Mouse (Mus musculus): Measurements from ENCODE around the gene Gm20388. TPM values are rescaled to one million over a fixed set of nuclear protein-coding genes. Genes with fewer than 3 reads are reported as not detected.

Gene Gm20388
- polyA plus RNA-seq, 1 experiment from 2014 or later: not detected

DNA sequence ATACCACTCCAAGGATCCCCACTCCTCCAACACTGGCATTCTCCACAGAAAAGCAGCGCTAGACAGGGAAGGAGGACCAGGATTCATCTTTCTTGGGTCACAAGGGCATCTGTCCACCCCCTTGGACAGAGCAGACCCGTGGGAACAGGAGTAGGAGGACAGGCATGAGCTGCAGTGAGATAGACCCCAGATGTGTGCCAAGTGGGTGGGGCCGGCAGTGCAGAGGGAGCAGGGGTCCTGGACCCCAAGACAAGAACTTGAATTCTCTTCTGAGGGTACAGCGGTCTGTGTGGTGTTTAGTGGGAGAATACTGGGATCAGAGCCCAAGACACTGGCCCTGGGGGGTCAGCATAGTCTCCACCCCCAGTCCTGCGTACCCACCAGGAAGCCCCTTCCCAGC is 2282.1 kb downstream of the Gm20388 start:
- WGBS (ENCODE audit: insufficient replicate concordance): 66% methylated on average over 5 of the region's 5 CpGs
- no peak for ATAC-seq
- H3K9ac ChIP-seq: no peak overlapping the region
- peaks cover 31% of the 10 kb centered on the region for H3K27me3 ChIP-seq (replicated peaks)
- H3K27ac ChIP-seq: no peak overlapping the region
- H3K9me3 ChIP-seq (replicated peaks): no peaks in the 10 kb centered on the region
- no peaks in the 10 kb centered on the region for H3K36me3 ChIP-seq
- H3K4me1 ChIP-seq: peaks cover 12% of the 10 kb centered on the region; the same call in 1 of the 2 replicates
- H3K4me2 ChIP-seq: no peak overlapping the region
- H3K4me3 ChIP-seq: no peak overlapping the region

DNA sequence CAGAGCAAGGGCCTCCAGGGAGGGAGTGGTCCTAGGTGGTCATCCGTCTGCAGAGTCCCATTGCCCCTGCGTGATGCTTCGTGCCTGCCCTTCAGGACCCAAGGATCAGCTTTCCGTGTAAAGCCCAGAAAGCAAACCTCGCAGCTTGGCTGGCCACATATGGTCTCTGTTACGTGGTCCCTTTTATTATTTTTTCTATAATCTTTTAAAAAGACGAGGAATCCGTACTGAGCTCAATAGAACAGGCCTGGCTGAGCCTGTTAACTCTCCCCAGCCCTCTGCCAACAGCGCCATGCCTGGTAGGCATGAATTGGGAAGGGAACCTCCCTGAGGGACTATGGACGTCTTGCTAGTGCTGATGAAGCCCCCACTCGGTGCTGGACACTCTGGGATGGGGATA is 2282.9 kb downstream of the Gm20388 start:
- 57% methylated on average over 11 of the region's 11 CpGs for WGBS (ENCODE audit: insufficient replicate concordance)
- H3K27ac ChIP-seq: no peak overlapping the region
- H3K4me1 ChIP-seq: peaks cover 12% of the 10 kb centered on the region; the same call in 1 of the 2 replicates
- H3K4me2 ChIP-seq: no peak overlapping the region
- no peaks in the 10 kb centered on the region for H3K36me3 ChIP-seq
- peaks cover 31% of the 10 kb centered on the region for H3K27me3 ChIP-seq (replicated peaks)
- no peak for ATAC-seq
- no peaks in the 10 kb centered on the region for H3K9me3 ChIP-seq (replicated peaks)
- no peak overlapping the region for H3K4me3 ChIP-seq
- no peak overlapping the region for H3K9ac ChIP-seq

DNA sequence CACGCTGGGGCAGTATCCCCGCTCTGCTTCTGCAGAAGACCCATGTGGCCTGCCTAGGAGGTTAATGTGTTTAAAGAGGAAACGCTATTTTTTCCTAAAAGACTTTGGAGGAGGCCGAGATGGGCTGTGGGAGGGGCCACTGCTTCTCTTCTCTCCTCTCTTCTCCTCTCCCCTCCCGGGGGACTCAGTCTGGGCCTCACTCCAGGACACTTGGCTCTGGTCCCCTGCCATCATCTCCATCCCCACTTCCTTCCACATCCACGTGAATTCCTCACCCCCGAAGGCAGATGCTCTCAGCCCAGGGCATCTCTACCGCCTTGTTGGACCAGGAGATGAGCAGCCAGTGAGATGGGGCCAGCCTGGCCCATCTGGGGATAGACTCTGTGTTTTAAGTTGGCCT is 2283.8 kb downstream of the Gm20388 start:
- peaks cover 12% of the 10 kb centered on the region; the same call in 1 of the 2 replicates for H3K4me1 ChIP-seq
- no peaks in the 10 kb centered on the region for H3K9me3 ChIP-seq (replicated peaks)
- no peak overlapping the region for H3K27ac ChIP-seq
- ATAC-seq: no peak
- WGBS (ENCODE audit: insufficient replicate concordance): 49% methylated on average over 8 of the region's 8 CpGs
- no peak overlapping the region for H3K4me2 ChIP-seq
- no peaks in the 10 kb centered on the region for H3K36me3 ChIP-seq
- H3K27me3 ChIP-seq (replicated peaks): peaks cover 29% of the 10 kb centered on the region
- no peak overlapping the region for H3K9ac ChIP-seq
- H3K4me3 ChIP-seq: no peak overlapping the region

DNA sequence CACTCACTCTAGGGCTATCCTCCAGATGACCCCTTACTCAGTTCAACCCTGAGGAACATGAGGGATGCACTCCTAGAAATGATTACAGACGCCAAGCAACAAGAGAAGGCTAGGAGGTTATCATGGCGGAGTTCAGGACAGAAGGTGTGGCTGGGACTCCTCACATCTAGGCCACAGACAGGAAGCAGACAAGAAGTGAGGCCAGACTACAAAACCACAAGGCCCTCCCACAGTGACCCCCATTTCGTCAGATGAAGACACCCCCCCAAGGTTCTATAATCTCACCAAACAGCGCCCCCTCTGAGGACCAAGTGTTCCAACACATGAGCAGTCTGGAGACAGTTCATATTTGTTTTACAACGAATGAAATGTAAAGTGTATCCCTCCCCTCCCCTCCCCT is 2286.7 kb downstream of the Gm20388 start:
- H3K9me3 ChIP-seq (replicated peaks): no peaks in the 10 kb centered on the region
- H3K4me2 ChIP-seq: no peak overlapping the region
- no peak for ATAC-seq
- H3K27me3 ChIP-seq (replicated peaks): peaks cover 23% of the 10 kb centered on the region; the same call in 1 of the 2 replicates
- no peak overlapping the region for H3K4me3 ChIP-seq
- H3K27ac ChIP-seq: no peak overlapping the region
- no peaks in the 10 kb centered on the region for H3K36me3 ChIP-seq
- H3K4me1 ChIP-seq: 0 out of 2 replicates have a peak, but pooled peaks cover 5% of the 10 kb centered on the region
- no peak overlapping the region for H3K9ac ChIP-seq
- 39% methylated on average over 5 of the region's 5 CpGs for WGBS (ENCODE audit: insufficient replicate concordance)

DNA sequence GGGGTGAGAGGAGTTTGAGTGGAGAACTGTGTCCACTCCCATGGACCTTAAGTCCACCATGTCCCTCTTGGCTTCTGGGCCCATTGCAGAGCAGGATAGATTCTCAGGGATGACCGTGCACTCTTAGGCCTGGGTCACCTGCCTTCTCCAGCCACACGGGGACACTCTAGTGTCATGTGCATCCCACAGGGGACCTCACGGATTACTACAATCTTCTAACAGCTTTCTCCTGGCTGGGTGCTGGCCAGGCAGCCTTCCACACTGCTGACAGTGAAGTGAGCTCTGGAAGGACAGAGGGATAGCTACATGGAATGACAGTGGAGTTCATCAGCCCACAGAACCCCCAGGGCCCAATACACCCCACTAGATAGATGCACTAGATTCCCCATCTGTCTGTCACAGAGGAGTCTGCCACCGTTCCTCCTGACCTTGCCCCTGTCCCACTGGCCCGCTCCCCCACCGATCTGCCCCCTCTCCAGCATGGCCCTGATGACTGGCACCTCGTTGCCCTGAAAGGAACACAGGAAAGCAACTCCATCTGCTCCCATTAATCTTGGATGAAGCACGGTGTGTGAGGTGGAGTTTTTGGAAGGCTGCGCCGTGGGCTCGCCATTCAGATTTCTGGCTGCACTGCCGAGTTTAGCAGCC is 2287.9 kb downstream of the Gm20388 start:
- H3K9ac ChIP-seq: no peak overlapping the region
- H3K9me3 ChIP-seq (replicated peaks): no peaks in the 10 kb centered on the region
- WGBS (ENCODE audit: insufficient replicate concordance): 68% methylated on average over 12 of the region's 12 CpGs
- ATAC-seq: no peak
- H3K4me2 ChIP-seq: no peak overlapping the region
- no peaks in the 10 kb centered on the region for H3K36me3 ChIP-seq
- no peak overlapping the region for H3K27ac ChIP-seq
- peaks cover 23% of the 10 kb centered on the region; the same call in 1 of the 2 replicates for H3K27me3 ChIP-seq (replicated peaks)
- no peak overlapping the region for H3K4me3 ChIP-seq
- H3K4me1 ChIP-seq: no peaks in the 10 kb centered on the region

DNA sequence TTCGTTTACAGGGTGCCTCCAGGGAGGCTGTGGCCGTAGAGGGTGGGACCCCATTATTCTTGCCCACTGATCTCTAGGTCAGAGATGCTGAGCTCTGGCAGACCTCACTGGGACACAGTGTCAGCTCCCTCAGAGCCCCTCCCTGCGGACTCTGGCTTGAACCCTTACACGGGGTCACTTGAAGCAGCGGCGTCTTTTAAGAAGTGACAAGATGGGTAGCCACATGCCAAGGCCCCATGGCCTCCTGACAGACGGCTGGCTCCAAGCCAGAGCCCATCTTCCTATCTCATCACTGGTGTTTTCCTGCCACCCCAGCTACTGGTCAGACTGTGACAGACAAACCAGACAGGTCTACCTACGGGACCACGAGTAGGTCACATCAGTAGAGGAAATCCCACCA is 2288.6 kb downstream of the Gm20388 start:
- 68% methylated on average over 9 of the region's 9 CpGs for WGBS (ENCODE audit: insufficient replicate concordance)
- H3K4me2 ChIP-seq: no peak overlapping the region
- no peak for ATAC-seq

GRCm38 (mm10) chr8:122199841-122200240 is 2289.2 kb downstream of the Gm20388 start:
- H3K9ac ChIP-seq: no peak overlapping the region
- H3K9me3 ChIP-seq (replicated peaks): no peaks in the 10 kb centered on the region
- no peak for ATAC-seq
- H3K27me3 ChIP-seq (replicated peaks): peaks cover 18% of the 10 kb centered on the region
- no peaks in the 10 kb centered on the region for H3K4me1 ChIP-seq
- H3K27ac ChIP-seq: no peak overlapping the region
- no peaks in the 10 kb centered on the region for H3K36me3 ChIP-seq
- WGBS (ENCODE audit: insufficient replicate concordance): 67% methylated on average over 4 of the region's 4 CpGs
- no peak overlapping the region for H3K4me2 ChIP-seq
- H3K4me3 ChIP-seq: no peak overlapping the region

More for the DNA sequence above, 2288.6 kb downstream of the Gm20388 start:
- no peaks in the 10 kb centered on the region for H3K4me1 ChIP-seq
- H3K4me3 ChIP-seq: no peak overlapping the region
- no peaks in the 10 kb centered on the region for H3K36me3 ChIP-seq
- no peaks in the 10 kb centered on the region for H3K9me3 ChIP-seq (replicated peaks)
- H3K27me3 ChIP-seq (replicated peaks): peaks cover 23% of the 10 kb centered on the region; the same call in 1 of the 2 replicates
- H3K9ac ChIP-seq: no peak overlapping the region
- no peak overlapping the region for H3K27ac ChIP-seq

DNA sequence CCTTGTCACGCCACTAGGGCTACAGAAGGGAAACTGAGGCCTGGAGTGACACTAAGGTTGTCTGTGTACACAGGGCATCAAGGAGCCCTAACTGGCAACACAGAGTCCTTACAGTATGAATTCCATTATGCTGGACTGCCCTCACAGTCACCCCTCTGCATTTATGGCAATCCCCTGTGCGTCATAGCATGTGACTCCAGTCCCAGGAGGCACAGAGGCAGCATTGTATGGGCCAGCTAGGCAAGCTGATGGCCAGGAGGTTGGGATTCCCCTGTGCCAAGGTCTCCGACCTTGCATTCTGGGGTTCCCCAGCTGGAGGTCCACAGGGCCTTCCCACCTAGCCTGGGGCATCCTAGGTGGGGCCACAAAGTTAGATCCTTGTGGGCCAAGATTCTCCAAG is 2300.9 kb downstream of the Gm20388 start:
- Histone ChIP-seq H3K4me2 (no peak overlapping the region), H3K9me3 (replicated peaks) (peaks cover 15% of the 10 kb centered on the region), H3K4me1 (no peaks in the 10 kb centered on the region), H3K9ac (no peak overlapping the region), H3K27ac (no peak overlapping the region), H3K36me3 (no peaks in the 10 kb centered on the region), H3K27me3 (replicated peaks) (0 out of 2 replicates have a peak, but pooled peaks cover 12% of the 10 kb centered on the region), H3K4me3 (no peak overlapping the region)
- 71% methylated on average over 3 of the region's 3 CpGs for WGBS (ENCODE audit: insufficient replicate concordance)
- ATAC-seq: no peak

DNA sequence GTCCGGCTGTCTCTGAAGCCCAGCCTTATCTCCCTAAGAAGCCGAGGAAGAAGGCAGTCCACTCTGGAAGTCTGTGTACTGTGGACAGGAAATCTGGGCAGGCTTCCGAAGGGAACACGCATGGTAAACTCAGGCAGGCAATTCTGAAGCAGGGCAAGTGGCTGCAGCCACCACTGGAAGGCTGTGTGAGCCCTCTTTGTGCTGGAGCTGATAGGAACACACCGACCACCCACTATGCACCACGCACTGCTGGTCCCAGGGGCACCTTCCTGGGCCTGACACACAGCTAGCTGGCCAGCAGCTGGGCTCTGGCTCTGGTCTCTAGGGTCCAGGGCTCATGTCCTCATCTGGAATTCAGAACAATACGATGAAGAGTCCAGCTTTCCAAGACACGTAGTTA is 2305.0 kb downstream of the Gm20388 start:
- no peak for ATAC-seq
- 60% methylated on average over 8 of the region's 8 CpGs for WGBS (ENCODE audit: insufficient replicate concordance)
- Histone ChIP-seq H3K36me3 (no peaks in the 10 kb centered on the region), H3K4me2 (no peak overlapping the region), H3K9ac (no peak overlapping the region), H3K27me3 (replicated peaks) (peaks cover 40% of the 10 kb centered on the region), H3K4me1 (no peaks in the 10 kb centered on the region), H3K4me3 (no peak overlapping the region), H3K9me3 (replicated peaks) (no peaks in the 10 kb centered on the region), H3K27ac (no peak overlapping the region)

DNA sequence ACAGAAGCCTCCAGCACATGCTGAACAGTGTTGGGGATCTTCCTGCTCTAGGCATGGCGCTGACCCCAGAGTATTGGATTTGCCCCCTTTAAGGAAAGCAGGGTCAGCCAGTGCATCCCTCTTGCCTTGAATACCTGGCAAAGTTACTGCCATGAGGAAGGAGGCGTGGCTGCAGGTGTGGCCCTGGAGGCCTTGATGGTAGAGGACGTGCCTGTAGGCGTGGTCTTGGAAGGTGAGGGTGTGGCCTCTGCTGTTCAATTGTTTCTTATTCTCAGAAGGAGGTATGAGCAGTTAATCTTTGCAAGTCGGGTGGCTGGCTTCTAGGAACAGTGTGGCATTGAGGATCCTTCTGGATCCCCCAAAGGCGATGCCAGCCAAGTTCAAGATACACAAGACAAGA is 2305.8 kb downstream of the Gm20388 start:
- Histone ChIP-seq H3K9me3 (replicated peaks) (no peaks in the 10 kb centered on the region), H3K27me3 (replicated peaks) (peaks cover 48% of the 10 kb centered on the region), H3K36me3 (no peaks in the 10 kb centered on the region), H3K4me1 (no peaks in the 10 kb centered on the region), H3K4me3 (no peak overlapping the region), H3K4me2 (no peak overlapping the region), H3K27ac (no peak overlapping the region), H3K9ac (no peak overlapping the region)
- 54% methylated on average over 6 of the region's 6 CpGs for WGBS (ENCODE audit: insufficient replicate concordance)
- no peak for ATAC-seq

DNA sequence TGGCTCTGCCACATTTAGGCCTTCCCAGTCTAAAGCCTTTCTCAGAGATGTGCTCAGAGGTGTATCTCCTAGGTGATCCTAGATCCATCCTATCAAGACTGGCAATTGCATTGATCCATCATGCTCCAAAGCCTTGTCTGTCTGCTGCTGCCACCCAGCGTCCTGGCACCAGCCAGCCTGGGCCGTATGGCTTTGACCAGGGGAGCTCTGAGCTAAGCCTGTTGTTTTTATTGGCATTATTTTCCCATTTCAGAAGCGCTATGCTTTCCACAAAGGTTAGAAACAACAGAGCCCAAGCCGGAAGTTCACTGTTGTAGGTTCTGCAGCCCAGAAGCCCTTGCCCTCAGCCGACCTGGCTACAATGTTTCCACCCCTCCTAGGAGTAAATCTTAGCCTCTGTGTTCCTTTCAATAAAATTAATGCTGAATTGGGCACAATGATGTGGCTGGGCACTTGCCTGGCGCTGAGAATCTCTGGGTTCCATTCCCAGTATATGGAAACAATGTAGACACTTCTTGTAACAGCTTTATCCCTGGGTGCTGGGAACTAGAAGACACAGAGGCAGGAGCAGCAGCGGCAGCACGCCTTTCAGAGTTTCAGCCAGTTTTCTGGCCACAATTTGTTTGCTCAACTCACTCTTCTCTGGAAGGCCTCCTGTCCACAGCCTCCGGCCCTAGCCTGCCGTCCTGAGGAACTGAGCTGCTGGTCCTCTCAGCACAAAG is 2307.0 kb downstream of the Gm20388 start:
- H3K4me2 ChIP-seq: no peak overlapping the region
- ATAC-seq: no peak
- 64% methylated on average over 10 of the region's 10 CpGs for WGBS (ENCODE audit: insufficient replicate concordance)

DNA sequence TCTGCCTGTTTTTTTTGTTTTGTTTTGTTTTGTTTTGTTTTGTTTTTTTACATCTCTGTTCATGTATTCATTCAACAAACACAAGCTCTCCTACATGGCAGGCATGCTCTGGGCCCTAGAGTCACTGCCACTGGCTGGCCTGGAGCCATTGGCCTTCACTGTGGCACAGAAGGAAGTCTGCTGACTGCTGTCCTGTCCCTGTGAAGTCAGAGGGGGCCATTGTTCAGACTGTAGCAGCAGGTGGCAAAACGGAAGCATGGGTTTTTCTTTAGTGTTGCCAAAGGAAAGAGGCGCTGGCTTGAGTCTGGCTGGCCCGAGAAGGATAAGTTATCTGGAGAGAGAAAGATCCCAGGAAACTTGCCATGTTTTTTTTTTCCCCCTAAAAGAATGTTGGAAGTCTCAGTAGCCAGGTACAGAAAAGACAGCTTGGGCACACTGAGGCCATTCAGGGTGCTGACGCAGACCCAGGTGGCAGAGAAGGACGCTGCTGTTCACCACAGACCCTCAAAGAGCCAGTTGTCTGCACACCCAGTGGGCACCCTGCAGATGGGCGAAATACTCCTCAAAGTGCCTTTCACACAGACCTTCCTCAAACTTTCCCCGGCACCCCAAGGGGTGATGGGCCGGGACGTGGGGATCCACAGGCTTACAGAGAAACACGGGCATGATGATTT is 2313.5 kb downstream of the Gm20388 start:
- Histone ChIP-seq H3K27me3 (replicated peaks) (peaks cover 65% of the 10 kb centered on the region), H3K4me1 (no peaks in the 10 kb centered on the region), H3K4me3 (no peak overlapping the region), H3K4me2 (no peak overlapping the region), H3K27ac (no peak overlapping the region), H3K36me3 (no peaks in the 10 kb centered on the region), H3K9ac (no peak overlapping the region), H3K9me3 (replicated peaks) (no peaks in the 10 kb centered on the region)
- ATAC-seq: no peak
- 66% methylated on average over 10 of the region's 10 CpGs for whole genome bisulfite sequencing (ENCODE audit: insufficient replicate concordance)

More for the DNA sequence above, 2307.0 kb downstream of the Gm20388 start:
- Histone ChIP-seq H3K4me1 (no peaks in the 10 kb centered on the region), H3K27me3 (replicated peaks) (peaks cover 55% of the 10 kb centered on the region), H3K9me3 (replicated peaks) (no peaks in the 10 kb centered on the region), H3K36me3 (no peaks in the 10 kb centered on the region), H3K27ac (no peak overlapping the region), H3K4me3 (no peak overlapping the region), H3K9ac (no peak overlapping the region)

Data from liver, embryonic 12.5 days (tissue).